Mouse (Mus musculus): Measurements from ENCODE around the gene Ogfr. TPM values are rescaled to one million over a fixed set of nuclear protein-coding genes. Genes with fewer than 3 reads are reported as not detected.
A peak's percentile ranks its signal among the peaks of the same experiment; 100 is the strongest.

Ogfr gene
- 10 to 100 TPM; 11.0 to 13.1 TPM for polyA plus RNA-seq (2017; shearing (Covaris generic))

DNA sequence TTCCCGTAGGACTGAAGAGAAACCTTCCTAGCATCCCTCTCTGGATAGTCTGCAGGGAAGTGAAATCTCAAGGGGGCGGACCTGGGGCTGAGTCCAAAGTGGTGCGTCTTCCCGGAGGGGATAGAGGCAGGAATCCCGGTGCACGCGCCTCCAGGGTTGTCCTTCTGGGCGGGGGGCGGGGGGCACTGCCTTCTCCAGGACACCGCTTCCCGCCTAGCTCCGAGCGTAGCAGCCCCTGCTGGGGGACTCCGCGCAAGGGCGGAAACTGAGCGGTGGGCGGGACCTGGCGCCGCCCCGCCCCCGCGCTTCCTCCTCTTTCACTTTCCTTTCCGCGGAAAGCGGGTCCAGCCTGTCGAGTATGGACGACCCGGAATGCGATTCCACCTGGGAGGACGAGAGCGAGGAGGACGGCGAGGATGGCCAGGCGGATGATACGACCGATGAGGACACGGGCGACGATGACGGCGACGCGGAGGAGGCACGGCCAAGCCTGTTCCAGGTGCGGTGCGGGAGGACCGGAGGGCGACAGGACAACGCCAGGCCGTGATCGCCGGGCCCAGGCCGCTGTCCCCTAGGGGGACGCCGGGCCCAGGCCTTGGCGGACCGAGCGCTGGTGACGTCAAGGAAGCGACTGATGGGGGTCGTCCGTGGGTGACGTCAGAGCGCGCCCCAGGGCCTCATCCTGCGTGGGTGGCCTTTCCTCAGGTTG is at the start of gene Ogfr:
TSS of gene Ogfr (plus strand) at position 123 of the 709 bp plus-strand sequence.
- peak; percentile 95 for ATAC-seq

DNA sequence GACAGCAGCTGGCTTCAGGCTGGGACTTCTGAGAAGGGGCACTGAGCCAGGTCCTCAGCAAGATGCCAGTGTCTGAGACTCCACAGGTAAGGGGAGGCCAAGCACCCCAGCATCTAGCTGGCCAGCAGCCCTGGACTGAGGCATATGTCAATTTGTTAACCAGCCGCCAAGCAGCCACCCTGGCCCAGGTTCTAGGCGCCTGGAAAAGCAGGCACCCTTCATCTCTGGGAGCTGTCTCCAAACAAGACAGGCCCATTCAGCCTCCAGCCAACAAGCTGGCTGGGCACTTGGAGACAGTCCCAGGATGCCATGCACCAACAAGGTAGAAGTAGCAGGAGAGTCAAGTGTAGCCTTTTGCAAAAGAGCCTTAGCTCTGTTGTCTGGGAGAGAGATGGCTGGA is 45.4 kb upstream of the Ogfr start:
- ATAC-seq = no peak

DNA sequence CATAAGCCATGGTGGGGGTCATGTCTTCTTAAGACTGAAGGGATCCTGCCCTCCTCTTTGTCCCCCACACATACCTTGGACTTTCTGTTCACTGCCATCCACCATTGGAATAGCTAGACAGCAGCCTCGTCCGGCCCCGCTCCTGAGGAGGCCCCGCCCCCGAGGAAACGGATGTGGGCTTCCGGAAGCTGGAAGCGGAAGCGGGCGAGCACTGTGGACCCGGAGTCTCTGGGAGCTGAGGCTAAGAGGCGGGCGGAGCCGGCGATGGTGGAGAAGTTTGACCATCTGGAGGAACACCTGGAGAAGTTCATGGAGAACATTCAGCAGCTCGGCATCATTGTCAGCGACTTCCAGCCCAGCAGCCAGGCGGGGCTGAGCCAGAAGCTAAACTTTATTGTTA is 44.0 kb upstream of the Ogfr start:
- ATAC-seq = no peak

DNA sequence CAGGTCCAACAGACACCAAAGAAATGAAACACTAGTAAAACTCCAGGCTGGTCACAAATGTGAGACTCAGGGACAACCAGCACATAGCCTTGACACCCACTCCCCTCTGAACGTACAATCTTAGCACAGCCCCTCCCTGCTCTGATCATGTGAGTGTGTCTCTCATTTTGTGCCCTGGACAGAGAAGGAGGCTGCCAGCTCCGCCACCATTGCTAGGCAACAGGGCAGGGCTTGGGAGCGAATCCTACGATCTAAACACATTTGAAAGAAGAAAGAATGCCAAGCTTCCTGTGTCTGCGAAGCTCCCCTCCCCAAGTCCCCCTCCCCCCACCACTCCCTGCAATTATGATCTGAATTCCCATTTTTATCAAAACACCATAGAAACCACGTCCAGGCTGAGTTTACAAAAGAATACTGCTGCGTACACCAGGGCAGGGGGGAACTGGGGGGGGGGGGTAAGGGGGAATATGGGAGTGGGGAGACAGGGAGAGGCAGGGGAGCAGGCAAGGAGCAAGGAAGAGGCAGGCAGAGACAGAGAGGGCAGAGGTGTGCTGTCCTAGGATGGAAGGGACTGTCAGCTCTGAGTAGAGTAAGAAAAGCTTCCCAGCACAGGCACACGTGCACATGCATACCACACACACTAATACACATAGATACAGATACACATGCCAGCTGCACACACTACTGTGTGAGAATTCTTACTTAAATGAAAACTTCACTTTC is 41.5 kb upstream of the Ogfr start:
- ATAC-seq = no peak

DNA sequence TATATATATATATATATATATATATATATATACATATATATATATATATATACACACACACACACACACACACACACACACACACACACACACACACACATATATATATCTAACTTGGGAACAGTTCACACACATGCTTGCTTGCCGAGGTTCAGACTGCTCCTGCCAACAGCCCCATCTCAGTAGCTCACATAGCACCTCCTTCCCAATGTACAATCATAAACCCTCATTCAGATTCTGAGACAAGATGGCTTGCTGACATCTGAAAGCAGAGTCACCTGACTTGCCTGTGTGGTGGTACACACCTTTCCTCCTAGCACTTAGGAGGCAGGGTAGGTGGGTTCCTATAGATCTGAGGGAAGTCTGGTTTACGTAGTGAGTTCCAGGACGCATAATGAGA is 36.7 kb upstream of the Ogfr start:
- no peak for ATAC-seq

DNA sequence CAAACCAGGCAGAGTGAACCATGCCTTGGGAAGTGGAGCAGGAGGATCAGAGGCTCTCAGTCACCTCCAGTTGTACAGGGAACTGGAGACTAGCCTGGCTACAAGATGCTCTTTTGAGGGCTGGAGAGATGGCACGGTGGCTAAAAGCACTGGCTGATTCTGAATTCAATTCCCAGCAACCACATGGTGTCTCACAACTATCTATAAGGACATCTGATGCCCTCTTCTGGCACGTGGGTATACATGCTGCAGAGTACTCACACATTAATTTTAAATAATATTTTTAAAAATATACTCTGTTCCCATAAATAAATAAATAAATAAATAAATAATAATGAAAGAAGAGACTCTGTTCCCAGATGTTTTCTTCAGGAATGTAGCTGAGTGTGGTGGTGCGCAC is 33.8 kb upstream of the Ogfr start:
- no peak for ATAC-seq

DNA sequence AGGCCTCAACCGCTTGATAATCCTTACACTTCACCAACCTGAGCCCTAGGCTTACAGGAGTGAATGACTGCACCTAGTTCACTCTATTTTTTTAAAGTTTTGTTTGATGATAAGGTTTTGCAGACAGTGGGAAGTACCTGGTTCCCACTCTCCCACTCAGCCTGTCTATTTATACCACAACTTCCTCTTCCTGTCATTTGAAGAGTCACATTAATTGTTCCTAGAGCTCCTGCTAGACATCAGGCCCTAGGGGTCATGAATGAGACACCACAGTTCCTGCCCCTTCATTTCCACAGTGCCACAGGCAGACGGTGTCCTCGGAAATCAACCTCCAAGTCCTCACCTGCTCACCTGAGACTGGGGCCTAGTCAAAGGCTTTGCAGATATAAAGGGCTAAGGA is 32.6 kb upstream of the Ogfr start:
- ATAC-seq = no peak

DNA sequence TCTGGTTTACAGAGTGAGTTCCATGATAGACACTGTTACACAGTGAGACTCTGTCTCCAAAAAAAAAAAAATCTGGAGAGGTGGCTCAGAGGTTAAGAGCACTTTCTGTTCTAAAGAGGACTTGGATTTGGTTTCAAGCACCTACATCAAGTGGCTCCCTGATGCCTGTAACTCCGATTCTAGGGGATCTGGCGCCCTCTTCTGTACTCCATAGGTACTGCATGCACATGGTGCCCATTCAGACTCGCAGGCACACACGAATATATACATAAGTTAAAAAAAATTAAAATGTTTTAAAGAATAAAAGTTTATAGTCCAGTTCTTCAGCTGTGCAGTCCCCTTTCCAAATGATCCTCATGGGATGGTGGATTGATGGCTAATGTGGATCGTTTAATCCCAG is 28.8 kb upstream of the Ogfr start:
- no peak for ATAC-seq

DNA sequence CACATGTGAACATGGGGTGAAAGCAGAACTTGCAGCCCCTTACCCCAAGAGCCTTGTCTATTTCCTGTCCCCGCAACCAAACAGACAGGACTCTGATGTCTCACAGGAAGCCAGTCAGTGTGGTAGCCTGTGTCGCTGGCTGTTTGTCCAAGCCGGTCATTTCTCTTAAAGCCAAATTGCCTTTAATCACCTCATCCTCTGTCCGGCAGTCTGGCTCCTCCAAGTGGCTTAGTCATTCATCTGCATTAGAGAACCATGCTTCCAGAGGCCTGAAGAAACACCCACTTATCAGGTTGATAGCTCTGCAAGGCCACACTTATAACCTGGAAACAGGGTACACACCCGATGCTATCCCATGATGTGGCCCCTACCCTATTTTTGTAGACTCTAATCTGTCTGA is 26.9 kb upstream of the Ogfr start:
- ATAC-seq = no peak

DNA sequence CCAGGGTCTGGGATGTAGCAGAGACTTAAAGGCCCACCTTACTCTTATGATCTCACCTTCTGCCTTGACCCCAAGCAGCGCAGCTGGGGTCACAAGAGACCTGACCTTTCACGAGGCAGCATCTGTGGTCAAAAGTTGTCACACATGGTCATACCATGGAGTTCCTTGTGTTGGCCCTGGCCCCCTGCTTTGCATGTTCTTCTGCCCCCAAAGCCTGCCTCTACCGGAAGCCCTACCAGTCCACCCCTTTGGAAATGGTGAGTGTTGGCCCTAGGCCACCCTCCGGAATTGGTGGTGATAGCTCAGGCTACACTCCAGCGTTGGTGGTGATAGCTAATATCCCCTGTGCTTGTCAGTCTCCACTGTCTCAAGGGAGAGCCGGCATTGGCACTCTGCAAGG is 25.7 kb upstream of the Ogfr start:
- ATAC-seq = no peak

DNA sequence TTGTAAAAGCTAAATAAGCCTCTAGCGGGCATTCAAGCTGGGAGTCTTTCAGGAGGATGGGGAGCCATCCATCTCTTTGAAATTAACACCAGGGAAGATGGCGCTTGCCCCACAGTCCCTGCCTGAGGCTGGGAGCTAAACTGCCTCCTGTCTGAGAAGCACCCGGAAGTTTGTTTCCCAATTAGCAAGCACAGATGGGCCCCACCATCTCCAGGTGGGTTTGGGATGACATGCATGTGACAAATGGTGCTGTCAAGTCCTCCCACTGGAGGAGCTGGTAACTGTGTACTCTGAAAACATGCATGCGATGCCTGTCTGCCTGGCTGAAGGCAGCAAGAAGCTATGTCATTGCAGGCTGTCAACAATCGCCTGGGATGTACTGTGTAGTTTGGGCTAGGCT is 25.2 kb upstream of the Ogfr start:
- ATAC-seq = no peak

DNA sequence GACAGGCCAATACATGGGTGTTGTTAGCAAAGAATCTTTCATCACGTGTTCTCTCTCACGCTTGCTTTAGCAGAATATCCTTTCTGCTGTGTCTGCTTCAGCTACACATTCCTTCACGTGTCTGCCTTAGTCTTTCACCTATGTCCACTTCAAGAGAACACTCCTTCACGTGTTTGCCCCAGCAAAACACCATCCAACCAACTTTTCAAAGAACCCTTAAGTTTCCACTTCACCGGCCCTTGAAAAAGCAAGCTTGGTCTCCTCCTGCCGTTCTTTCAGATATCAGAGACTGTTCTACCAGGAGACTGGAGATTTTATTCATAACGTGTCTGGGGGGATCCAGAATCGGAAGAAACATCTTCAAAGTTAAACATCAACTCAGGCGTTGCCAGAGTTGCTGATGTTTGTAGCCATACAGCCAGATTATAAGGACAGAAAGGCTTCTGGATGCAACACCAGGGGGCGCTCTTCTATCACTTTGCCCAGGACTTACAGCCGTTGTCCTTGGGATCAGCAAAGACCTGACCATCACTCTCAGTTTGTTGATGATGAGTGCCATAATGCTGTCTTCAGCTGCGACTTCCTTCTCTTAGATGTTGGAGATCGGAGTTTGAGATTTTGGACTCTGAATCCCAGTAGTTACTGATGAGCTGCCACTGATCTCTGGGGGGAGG is 22.7 kb upstream of the Ogfr start:
- peak; percentile 62 for ATAC-seq

DNA sequence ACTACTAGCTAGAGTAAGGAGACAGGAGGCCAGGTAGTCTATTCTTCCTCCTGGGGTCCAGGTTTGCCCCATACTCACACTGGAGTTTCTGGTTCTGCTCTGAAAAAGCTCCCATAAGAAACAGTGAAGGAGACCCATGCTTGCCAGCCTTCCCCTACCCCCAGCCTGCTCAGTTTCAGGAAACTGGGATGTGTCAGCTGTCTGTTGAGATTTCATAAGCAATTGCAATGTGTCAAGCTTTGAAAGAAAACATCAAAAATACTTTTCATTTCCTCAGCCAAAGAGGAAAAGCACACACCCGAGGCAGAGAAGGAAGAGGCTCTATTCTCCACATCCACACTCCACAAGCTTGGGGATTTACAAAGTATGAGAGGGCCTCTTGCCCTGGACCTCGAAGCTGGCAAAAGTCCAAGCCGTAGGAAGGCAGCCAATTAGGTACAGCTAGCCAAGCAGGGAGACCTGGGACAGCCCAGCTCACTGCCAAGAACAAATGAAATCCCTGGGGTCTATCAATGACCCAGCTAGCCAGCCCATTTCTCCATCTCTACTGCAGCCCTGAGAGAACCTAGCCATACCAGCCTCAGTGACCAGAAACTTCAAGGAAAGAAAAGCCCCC is 19.9 kb upstream of the Ogfr start:
- ATAC-seq = no peak

DNA sequence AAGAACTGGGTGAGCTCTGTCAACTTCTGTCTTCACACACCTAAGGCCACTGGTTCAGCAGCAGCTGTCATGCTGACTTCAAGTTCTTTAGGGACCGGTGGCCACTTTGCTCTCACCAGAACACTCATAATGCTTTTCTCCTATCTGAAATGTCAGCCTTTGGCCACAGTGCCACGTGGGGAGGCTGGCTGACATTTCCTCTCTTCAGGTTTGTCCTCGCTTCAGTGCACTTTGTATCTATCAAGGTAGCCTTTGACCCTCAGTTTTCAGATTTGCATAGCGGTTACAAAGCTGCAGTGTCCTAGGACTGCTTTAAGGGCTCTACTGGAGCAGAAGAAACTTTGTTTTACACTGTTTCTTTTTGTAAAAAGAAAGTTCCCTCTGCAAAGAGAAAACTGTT is 12.6 kb upstream of the Ogfr start:
- no peak for ATAC-seq

DNA sequence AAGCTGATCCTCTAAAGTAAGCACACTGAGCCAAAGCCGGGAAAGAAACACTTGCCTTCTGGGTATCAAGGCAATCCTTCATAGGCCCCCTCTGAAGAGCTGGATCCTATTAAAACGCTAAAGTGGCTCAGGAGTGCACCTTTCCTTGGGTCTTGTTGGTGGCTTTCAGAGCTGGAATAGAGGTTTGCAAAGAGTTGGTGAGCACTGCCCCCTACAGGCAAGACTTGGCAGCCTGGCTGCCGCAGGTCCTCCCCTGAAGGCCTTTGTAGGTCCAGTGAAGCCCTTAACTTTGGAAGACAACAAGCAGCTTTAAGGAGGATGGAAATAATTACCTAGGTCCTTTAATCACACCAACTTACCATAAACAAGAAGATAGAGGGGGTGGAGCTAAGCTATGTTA is 10.4 kb upstream of the Ogfr start:
- peak; percentile 44 for ATAC-seq

DNA sequence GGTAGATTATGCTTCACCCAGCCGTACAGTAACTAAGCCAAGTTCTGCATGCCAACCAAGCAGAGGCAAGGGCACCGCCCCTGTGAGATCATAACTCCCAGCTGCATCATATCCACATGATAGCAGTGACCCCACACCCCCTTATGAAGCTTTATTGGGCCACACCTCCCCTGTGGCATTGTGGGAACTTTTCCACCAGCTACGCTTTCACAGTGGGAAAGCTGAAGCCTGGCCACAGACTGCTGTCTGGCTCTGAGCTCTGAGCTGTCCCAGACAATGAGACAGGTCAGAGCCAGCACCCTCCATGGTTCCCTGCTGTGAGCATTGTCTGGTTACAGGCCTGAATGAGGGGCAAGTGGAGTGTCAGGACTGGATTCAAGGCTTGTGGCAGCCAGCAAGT is 8.0 kb upstream of the Ogfr start, which contains the start of gene Mrgbp:
TSS of gene Mrgbp (plus strand) at position 303 of the 400 bp plus-strand sequence.
- no peak for ATAC-seq

DNA sequence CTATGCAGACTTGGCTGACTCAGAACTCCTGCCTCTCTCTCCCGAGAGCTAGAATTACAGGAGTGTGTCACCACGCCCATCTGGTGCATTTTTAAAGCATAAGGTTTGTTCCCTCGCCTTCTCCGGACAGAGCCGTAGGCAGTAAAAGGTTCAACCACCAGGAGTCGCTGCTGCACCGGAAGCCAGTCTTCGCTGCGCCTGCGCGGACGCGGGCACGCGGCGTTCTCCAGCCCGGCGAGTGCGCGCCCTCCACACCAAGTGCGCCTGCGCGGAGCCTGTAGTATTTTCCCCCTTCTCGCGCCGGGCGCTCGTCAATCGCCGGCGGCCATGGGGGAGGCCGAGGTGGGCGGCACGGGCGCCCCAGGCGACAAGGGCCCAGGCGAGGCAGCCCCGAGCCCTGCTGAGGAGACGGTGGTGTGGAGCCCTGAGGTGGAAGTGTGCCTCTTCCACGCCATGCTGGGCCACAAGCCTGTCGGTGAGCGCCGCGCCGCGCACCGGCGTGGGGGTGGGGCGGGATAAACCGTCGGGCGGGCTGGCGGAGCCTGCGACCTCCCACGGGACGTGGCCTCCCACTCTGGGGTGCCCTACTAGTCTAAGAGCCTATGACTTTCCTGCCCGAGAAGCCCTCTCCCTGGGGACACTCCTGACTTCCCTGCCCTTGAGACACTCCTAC is 6.4 kb upstream of the Ogfr start:
- ATAC-seq = peak; percentile 92

DNA sequence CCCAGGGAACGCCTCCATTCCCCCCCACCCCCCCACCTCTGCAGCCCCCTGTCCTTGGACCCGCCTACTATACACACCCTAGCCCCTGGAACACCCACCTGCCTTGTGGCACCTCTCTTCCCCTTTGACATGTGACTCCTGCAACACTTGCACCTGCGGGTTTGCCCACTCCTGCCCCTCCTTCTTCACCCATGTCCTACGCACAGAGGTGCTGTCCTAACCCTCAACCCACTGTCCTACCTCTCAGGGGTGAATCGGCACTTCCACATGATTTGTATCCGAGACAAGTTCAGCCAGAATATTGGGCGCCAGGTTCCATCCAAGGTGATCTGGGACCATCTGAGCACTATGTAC is 5.9 kb upstream of the Ogfr start:
- ATAC-seq = no peak

DNA sequence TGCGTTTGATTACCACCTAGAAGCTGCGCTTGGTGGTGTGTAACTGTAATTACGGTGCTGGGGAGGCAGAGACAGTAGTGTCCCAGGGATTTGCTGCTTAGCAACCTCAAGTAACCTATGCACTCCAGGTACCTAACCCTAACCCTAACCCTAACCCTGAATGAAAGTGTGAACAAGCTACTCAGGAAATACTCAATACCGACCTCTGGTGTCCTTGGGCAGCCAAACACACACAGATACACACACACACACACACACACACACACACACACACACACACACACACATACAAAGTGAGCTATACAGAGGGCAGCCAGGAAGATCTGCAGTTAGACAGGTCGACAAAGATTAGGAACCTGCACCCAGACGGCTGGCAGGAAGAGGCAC is 316 bp upstream of the Ogfr start:
- peak; percentile 10 for ATAC-seq

DNA sequence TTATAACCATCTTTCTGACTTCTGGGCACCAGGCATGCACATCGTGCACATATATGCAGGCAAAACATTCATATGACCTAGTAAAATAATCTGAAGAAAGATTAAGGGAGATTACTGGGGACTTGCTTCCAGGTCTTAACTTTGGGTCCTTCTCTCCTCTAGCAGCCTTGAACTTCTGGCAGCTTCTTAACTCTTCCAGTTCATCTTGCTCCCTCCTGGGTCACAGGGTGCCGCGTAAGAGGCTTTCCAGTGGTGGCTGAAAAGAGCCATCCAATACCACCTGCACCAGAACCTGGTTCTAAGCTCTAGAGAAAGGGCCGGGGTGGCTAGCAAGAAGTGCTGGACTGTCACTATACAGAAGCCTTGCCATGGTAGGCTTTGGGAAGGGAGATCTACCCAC is 8.4 kb downstream of the Ogfr start, which contains the start of gene Col9a3:
TSS of gene Col9a3 (plus strand) at position 301 of the 400 bp plus-strand sequence.
- no peak for ATAC-seq

DNA sequence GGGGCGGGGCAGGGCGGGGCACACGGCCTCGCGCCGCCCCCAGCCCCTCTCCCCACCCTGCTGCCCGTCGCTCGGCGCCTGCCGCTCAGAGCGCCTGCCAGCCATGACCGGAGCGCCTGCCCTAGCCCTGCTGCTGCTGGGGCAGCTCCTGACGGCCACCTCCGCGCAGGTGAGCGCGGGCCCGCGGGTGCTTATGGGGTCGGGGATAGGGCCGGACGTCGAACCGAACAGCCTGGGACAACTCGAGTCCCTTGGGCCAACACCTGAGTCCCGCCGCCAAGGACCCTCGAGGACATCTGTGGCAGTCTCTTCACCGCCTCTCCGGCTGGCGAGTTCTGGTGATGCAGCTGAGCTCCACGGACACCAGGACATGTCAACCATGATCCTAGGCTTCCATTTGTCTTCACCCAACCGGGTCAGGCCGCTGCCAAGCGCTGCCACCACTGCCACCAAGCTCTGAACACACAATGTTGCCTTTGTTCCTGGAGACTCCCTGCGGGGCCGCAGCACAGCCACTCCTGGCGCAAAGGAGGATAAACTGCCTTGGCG is 9.2 kb downstream of the Ogfr start:
- ATAC-seq = no peak

DNA sequence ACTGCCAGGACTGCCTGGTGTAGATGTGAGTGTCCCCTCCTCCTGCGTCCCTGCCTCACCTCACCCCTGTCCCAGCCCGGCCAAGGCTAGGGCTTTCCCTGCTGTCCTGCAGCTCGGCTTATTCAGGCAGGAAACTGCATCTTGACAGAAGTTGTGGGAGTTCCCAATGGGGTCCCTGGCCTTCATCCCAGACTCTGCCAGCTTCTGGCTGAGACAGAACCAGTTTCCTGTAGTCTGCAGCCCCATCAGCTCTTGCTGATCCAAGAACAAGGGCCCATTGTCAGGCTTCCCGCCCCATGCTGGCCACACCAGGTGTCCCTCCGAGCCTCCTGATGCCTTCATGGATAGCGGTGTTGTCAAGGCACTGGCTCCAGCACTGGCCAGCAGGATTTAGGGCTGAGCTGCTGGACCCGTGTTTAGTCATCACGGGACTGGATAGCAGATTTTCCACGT is 11.6 kb downstream of the Ogfr start:
- ATAC-seq = no peak

All from CD4-positive, CD25-positive, alpha-beta regulatory T cell, adult 4 months (primary cell).